Mouse (Mus musculus) E14TG2a.4 (cell line): ENCODE results near the gene Immp2l.

Source experiments
- CTCF ChIP-seq: conservative IDR thresholded peaks from 2 replicates; pipeline ENCODE4 v1.5.1; 2014; ENCODE audit warnings: low read length
- POU5F1 ChIP-seq: IDR thresholded peaks from 2 replicates; pipeline ENCODE4 v1.6.1; 2014; ENCODE audit warnings: low read length, borderline replicate concordance

DNA sequence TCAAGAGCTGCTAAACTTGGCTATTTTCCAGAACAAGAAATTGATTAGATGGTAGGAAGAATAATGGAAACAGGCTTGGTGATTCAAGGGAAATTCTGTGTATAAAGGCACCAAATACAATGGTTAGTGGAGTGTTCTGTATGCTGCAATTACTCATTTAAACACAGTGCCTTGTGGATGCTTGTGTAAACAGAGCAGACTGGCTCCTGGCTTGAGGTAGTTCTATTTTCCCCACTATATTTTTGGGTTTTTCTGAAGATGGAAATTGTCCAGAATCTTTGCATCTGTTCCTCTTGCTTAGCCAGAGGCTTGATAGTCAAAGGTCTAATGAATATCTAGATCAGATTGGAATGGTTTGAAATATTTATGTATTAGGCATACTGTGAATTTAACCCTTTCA is 709.3 kb downstream of the Immp2l start:
- TF ChIP-seq POU5F1 (no peak), CTCF (no peak)
